Mouse (Mus musculus) induced T-regulatory cell, adult 2 months (primary cell): Measurements from ENCODE around the gene Notch3.
A peak's percentile ranks its signal among the peaks of the same experiment; 100 is the strongest.

Experiments used
- DNase-seq: peaks from one replicate; pipeline ENCODE4 v3.0.0-alpha.2; 2012; ENCODE audit warnings: low read depth

Gene Notch3

GRCm38 (mm10) chr17:32165803-32166595, 653 bp downstream of the Notch3 start:
- DNase-seq = peak; percentile 63

GRCm38 (mm10) chr17:32165266-32165802, 1.3 kb downstream of the Notch3 start:
- peak; percentile 27 for DNase-seq

GRCm38 (mm10) chr17:32164780-32165179, 1.9 kb downstream of the Notch3 start:
- DNase-seq = no peak

- peak; percentile 25 for DNase-seq
Observed at GRCm38 (mm10) chr17:32163910-32164650, 2.6 kb downstream of the Notch3 start.

- DNase-seq = peak; percentile 69
Observed at GRCm38 (mm10) chr17:32162112-32162850, 4.4 kb downstream of the Notch3 start.

GRCm38 (mm10) chr17:32160882-32161281, 5.8 kb downstream of the Notch3 start:
- peak; percentile 22 for DNase-seq

- DNase-seq = no peak
Observed at GRCm38 (mm10) chr17:32158841-32159240, 7.8 kb downstream of the Notch3 start.

GRCm38 (mm10) chr17:32146718-32147117, 19.9 kb downstream of the Notch3 start:
- DNase-seq = no peak

- peak; percentile 84 for DNase-seq
Observed at GRCm38 (mm10) chr17:32142907-32143854, 23.5 kb downstream of the Notch3 start.

GRCm38 (mm10) chr17:32142234-32142633, 24.4 kb downstream of the Notch3 start:
- no peak for DNase-seq

GRCm38 (mm10) chr17:32133375-32133774, 33.3 kb downstream of the Notch3 start:
- DNase-seq = no peak

- no peak for DNase-seq
Observed at GRCm38 (mm10) chr17:32132087-32132486, 34.6 kb downstream of the Notch3 start.

- no peak for DNase-seq
Observed at GRCm38 (mm10) chr17:32130506-32130905, 36.1 kb downstream of the Notch3 start.

GRCm38 (mm10) chr17:32127195-32127594, 39.5 kb downstream of the Notch3 start:
- DNase-seq = no peak

- DNase-seq = no peak
Observed at GRCm38 (mm10) chr17:32125407-32125806, 41.2 kb downstream of the Notch3 start.

- DNase-seq = no peak
Observed at GRCm38 (mm10) chr17:32123545-32123944, 43.1 kb downstream of the Notch3 start.

GRCm38 (mm10) chr17:32122587-32122970, 44.1 kb downstream of the Notch3 start:
- no peak for DNase-seq

- no peak for DNase-seq
Observed at GRCm38 (mm10) chr17:32121833-32122586, 44.6 kb downstream of the Notch3 start.

- no peak for DNase-seq
Observed at GRCm38 (mm10) chr17:32120771-32121532, 45.7 kb downstream of the Notch3 start.

GRCm38 (mm10) chr17:32119196-32119595, 47.5 kb downstream of the Notch3 start:
- DNase-seq = no peak
